Mouse (Mus musculus) heart, adult 2 months (tissue): Measurements from ENCODE around the gene 1700021F05Rik. TPM values are rescaled to one million over a fixed set of nuclear protein-coding genes. Genes with fewer than 3 reads are reported as not detected.

ENCODE experiments used
- DNase-seq, 2 experiments: peaks; one replicate each; pipeline ENCODE4 v3.0.0; 2021
- H3K27ac ChIP-seq: fragments of 200-600 bp; 2 replicates; pipeline ENCODE4 v1.8.1; 2022
- H3K27me3 ChIP-seq: fragments of 200-500 bp; 2 replicates; pipeline ENCODE4 v1.6.1; 2012; ENCODE audit warnings: mild to moderate bottlenecking, low read length, inconsistent platforms, mixed read lengths; ENCODE audit not compliant: control insufficient read depth, insufficient read depth
- H3K36me3 ChIP-seq: fragments of 200-500 bp; 2 replicates; pipeline ENCODE4 v1.6.1; 2012; ENCODE audit warnings: low read length, inconsistent platforms; ENCODE audit not compliant: control insufficient read depth, insufficient read depth
- H3K4me1 ChIP-seq: fragments of 200-500 bp; 2 replicates; pipeline ENCODE4 v1.6.1; 2011; ENCODE audit warnings: low read length; ENCODE audit not compliant: control insufficient read depth, insufficient read depth
- H3K4me3 ChIP-seq: fragments of 200-600 bp; 2 replicates; pipeline ENCODE4 v1.8.1; 2022
- H3K79me2 ChIP-seq: fragments of 200-500 bp; replicated peaks from 2 replicates; pipeline ENCODE4 v1.6.1; 2012; ENCODE audit warnings: mild to moderate bottlenecking, inconsistent platforms, low read length, moderate library complexity, mixed read lengths; ENCODE audit not compliant: control insufficient read depth, insufficient read depth
- H3K9ac ChIP-seq: fragments of 200-500 bp; 2 replicates; pipeline ENCODE4 v1.6.1; 2012; ENCODE audit warnings: low read depth, mild to moderate bottlenecking, control low read depth, inconsistent platforms, low read length, mixed read lengths
- CTCF ChIP-seq: fragments of 200-600 bp; IDR thresholded peaks from 2 replicates; pipeline ENCODE4 v1.8.1; 2022; ENCODE audit warnings: antibody characterized with exemption, mild to moderate bottlenecking, moderate library complexity
- EP300 ChIP-seq: fragments of 200-500 bp; IDR thresholded peaks from 2 replicates; pipeline ENCODE4 v1.6.1; 2011; ENCODE audit warnings: low read depth, low read length, control low read depth; ENCODE audit not compliant: insufficient read depth
- POLR2A ChIP-seq: fragments of 200-500 bp; IDR thresholded peaks from 2 replicates; pipeline ENCODE4 v1.6.1; 2011; ENCODE audit warnings: mild to moderate bottlenecking, low read depth, low read length, control low read depth; ENCODE audit not compliant: insufficient read depth
- WGBS: fragments of 180-500 bp; shearing (Covaris S2); methylation state at CpG from one replicate; pipeline ENCODE4 v1.1.7; 2018; 5-methylcytosine and 5-hydroxymethylcytosine counted together
- intact Hi-C: fragments of 180-260 bp; cut with DNase I; formaldehyde crosslinking; loops from one replicate; pipeline ENCODE4 v1.15.1; 2025
- polyA plus RNA-seq: library from polyadenylated mRNA; depleted of rRNA; stranded (reverse); fragments of >200 nt; gene quantifications from 2 replicates; pipeline ENCODE4 v1.2.3, GENCODE M21; 2012
- total RNA-seq, 2 experiments: library from RNA; stranded (reverse); gene quantifications; 2 replicates each; pipeline ENCODE4 v1.2.3; 2021

1700021F05Rik gene
- total and polyA plus RNA-seq, 3 experiments: 27.4 to 121 (median 112) TPM

DNA sequence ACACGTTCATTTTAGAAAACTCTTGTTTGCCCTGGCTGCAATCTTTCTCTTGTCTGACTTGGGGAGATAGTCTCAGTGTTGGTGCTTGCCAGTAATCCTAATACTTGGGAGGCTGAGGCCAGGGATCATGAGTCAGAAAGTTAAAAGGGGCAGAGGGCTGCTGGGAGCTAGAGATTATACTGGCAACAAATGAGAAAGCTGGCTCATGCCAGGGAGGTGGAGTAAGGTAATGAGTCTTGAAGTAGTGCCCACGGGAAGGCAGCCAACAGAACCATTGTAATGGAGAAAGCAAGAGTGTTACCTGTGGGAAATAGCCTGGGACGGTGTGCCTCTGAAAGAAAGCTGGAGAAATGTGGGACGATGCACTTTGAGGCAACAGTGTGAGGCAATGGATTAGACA lies 23.0 kb downstream of the 1700021F05Rik start:
- Histone ChIP-seq H3K4me3 (no peak overlapping the region), H3K36me3 (no peaks in the 10 kb centered on the region), H3K79me2 (no peaks in the 10 kb centered on the region), H3K4me1 (peaks cover 8% of the 10 kb centered on the region; the same call in 1 of the 2 replicates), H3K27me3 (no peaks in the 10 kb centered on the region), H3K9ac (no peak overlapping the region), H3K27ac (peak overlapping the region; percentile 12; the same call in 1 of the 2 replicates)
- peak; percentile 41 to 58 for DNase-seq
- intact Hi-C loops: no loop called here
- 37% methylated on average over 4 of the region's 4 CpGs for WGBS
- no peak for TF ChIP-seq EP300
- TF ChIP-seq POLR2A: no peak
- no peak for TF ChIP-seq CTCF

DNA sequence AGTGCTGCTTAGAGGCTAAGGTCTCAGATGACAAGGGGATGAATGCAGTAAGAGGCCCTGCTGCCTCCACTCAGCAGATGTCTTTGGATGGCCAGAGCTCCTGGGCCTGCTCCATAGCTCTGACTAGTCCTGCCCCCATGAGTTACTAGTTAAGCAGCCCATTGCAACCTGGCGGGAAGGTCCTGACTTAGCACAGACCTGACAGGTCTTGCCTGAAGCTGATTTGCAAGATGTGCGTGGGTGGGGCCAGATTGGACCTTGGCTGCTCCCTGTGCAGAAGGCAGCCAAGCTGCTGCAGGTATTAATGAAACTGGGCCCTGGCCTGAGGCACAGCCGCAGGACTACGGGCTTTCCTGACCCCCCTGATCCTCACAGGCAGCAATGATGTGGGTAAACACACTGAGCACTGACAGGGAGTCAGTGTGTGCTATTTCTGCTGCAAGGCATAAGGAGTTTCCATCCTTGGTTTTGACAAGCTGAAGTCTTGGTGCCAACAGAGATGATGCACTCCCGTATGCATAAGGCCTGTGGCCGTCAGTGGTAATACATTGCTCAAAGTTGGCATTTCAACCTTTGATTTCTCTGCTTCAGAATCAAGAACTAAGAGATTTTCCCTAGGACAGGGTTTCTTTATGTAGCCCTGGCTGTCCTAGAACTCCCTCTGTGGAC lies 23.7 kb downstream of the 1700021F05Rik start:
- Histone ChIP-seq H3K27me3 (no peaks in the 10 kb centered on the region), H3K36me3 (no peaks in the 10 kb centered on the region), H3K79me2 (no peaks in the 10 kb centered on the region), H3K27ac (no peak overlapping the region; the same call in 1 of the 2 replicates), H3K4me1 (peaks cover 8% of the 10 kb centered on the region; the same call in 1 of the 2 replicates), H3K4me3 (no peak overlapping the region), H3K9ac (no peak overlapping the region)
- 69% methylated on average over 6 of the region's 6 CpGs for WGBS
- TF ChIP-seq POLR2A (no peak), EP300 (no peak), CTCF (no peak)
- no peak for DNase-seq
- intact Hi-C loops: no loop called here

DNA sequence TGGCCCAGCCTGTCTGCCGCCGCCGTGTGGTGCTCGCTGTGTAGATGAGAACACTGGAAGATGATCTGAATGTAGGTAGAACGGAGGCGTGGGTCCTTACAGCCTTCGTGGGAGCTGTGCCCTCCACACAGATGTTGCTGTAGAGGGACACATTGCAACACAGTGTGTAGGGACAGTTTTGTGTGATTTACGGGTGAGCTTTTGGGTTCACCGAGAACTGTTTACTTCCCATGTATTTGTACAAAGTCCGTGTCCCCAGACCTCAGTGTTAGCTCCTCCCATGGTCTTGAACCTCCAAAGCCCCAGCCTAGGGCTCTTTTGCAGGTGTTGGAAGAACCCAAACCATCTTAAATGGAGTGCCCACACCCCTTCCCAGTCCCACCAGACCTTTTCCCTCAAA lies 27.8 kb downstream of the 1700021F05Rik start:
- H3K27me3 ChIP-seq: no peaks in the 10 kb centered on the region
- DNase-seq: no peak
- no peak overlapping the region for H3K27ac ChIP-seq
- H3K9ac ChIP-seq: no peak overlapping the region
- H3K4me1 ChIP-seq: peaks cover 8% of the 10 kb centered on the region; the same call in 1 of the 2 replicates
- no peak overlapping the region for H3K4me3 ChIP-seq
- H3K79me2 ChIP-seq: no peaks in the 10 kb centered on the region
- TF ChIP-seq CTCF: no peak
- no peak for TF ChIP-seq POLR2A
- no peak for TF ChIP-seq EP300
- no peaks in the 10 kb centered on the region for H3K36me3 ChIP-seq
- intact Hi-C loops: no loop called here
- WGBS: 96% methylated on average over 10 of the region's 10 CpGs

DNA sequence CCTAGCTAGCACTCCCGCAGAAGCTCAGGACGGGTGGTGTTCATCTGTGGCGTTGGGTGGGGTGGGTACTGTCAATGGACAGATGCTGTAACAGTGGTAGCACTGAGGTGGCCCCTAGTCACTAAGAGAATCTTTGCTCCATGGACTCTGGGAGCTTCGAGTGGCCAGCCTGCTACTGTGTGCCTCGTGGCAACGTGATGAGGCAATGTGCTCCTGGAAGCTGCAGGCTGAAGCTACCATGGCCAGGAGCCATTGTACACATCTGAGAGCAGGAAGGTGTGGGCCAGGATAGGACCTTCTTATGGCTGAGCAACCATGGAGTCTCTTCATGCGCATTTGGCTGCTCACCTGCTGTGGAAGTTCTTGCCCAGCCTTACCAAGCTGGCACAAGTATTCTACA lies 31.6 kb downstream of the 1700021F05Rik start:
- DNase-seq: no peak
- no peak for TF ChIP-seq POLR2A
- TF ChIP-seq EP300: no peak
- no peak for TF ChIP-seq CTCF
- H3K27me3 ChIP-seq: no peaks in the 10 kb centered on the region
- no peak overlapping the region for H3K4me3 ChIP-seq
- no peak overlapping the region for H3K9ac ChIP-seq
- 93% methylated on average over 7 of the region's 7 CpGs for WGBS
- H3K36me3 ChIP-seq: no peaks in the 10 kb centered on the region
- intact Hi-C loops: no loop called here
- no peak overlapping the region for H3K27ac ChIP-seq
- H3K79me2 ChIP-seq: no peaks in the 10 kb centered on the region
- H3K4me1 ChIP-seq: no peaks in the 10 kb centered on the region

DNA sequence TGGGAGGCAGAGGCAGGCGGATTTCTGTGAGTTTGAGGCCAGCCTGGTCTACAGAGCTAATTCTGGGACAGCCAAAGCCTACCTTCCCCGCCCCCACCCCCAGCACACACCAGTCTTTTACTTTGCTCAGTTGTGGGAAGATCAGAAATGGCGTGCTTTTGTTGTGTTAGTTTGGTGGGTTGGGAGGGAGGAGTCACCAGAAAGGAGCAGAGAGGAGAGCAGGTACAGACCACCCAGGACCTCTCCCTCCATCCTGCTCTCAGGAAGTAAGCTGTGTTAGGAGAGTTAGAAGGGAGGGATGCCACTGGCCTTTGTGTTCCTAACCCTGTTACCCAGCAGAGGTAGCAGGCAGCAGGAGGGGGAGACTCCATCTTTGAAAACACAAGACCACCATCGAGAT lies 33.7 kb downstream of the 1700021F05Rik start:
- WGBS: 80% methylated on average over 4 of the region's 4 CpGs
- H3K36me3 ChIP-seq: no peaks in the 10 kb centered on the region

DNA sequence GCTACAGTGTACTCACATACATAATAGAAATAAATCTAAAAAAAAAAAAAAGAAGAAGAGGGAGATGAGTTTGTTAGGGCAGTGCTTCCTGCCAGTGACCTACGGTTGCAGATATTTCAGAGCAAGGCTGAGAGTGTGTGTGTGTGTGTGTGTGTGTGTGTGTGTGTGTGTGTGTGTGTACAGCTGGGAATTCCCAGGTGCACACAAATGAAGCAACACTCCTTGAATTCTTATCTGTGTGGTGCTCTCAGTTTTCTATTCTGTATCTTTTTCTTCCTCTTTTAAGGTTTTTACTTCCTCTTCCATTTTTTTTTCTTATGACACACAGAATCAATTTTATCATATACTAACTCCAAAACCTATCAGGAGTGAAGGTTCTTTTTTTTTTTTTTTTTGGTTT lies 36.5 kb downstream of the 1700021F05Rik start:
- H3K27ac ChIP-seq: no peak overlapping the region
- no peak overlapping the region for H3K4me3 ChIP-seq
- no peak for TF ChIP-seq EP300
- no peak for TF ChIP-seq POLR2A
- no peak for TF ChIP-seq CTCF
- no peaks in the 10 kb centered on the region for H3K27me3 ChIP-seq
- no peaks in the 10 kb centered on the region for H3K79me2 ChIP-seq
- WGBS: 38% methylated on average over 1 of the region's 1 CpGs
- DNase-seq: no peak
- H3K4me1 ChIP-seq: no peaks in the 10 kb centered on the region
- intact Hi-C loops: no loop called here
- no peaks in the 10 kb centered on the region for H3K36me3 ChIP-seq
- H3K9ac ChIP-seq: no peak overlapping the region

More for the DNA sequence above, 33.7 kb downstream of the 1700021F05Rik start:
- H3K79me2 ChIP-seq: no peaks in the 10 kb centered on the region
- no peak overlapping the region for H3K4me3 ChIP-seq
- H3K9ac ChIP-seq: no peak overlapping the region
- no peaks in the 10 kb centered on the region for H3K27me3 ChIP-seq
- H3K4me1 ChIP-seq: no peaks in the 10 kb centered on the region
- DNase-seq: no peak
- intact Hi-C loops: no loop called here
- TF ChIP-seq EP300 (no peak), POLR2A (no peak), CTCF (no peak)
- no peak overlapping the region for H3K27ac ChIP-seq
